Mouse (Mus musculus) spleen, adult 18-20 months (tissue): Measurements from ENCODE around the gene Pop5.

Experiments
- DNase-seq, 2 experiments: peaks; one replicate each; pipeline ENCODE4 v3.0.0; 2022; ENCODE audit warnings: mixed read lengths in 2 of 2

Pop5 gene

DNA sequence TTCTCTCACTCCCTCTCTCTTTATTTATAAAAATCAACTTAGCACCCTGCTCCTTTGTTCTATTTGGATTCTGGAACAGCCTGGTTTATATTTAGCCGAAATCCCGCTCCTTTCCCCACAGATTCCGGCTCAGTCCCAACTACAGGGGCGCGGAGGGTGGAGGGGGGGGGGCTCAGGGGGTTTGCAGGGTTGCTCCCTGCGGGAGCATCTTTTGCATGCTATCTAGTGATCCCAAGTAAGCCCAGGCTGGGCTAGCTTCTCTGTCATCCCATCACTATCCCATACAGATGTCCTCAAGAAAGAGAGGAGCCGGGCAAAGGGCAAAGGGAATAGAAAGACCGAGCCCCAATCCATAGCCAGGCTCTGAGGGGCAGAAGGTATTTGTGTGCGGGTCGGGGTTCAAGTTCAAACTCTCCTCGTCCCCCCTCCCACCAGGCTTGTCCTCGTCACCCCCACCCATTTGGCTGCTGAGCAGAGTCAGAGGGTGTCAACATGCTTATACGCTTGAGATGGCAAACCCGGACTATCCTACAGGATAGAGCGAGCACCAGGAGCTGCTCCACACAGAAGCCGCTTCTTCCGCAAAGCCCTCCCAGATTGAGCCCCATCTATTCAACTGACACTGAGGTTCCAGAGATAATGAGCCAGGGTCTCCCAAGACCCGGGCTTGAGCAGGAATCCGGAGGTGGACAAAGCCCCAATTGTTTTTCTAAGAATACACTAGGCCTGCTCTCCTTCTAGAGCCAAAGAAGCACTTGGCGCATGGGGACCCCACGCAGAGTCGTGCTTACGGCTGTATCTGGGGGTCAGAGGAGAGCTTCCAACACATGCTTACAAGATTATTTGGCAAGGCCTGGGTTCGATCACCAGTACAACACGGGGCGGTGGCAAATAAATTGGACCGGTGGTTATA, 20.1 kb upstream of the Pop5 start:
- no peak for DNase-seq

DNA sequence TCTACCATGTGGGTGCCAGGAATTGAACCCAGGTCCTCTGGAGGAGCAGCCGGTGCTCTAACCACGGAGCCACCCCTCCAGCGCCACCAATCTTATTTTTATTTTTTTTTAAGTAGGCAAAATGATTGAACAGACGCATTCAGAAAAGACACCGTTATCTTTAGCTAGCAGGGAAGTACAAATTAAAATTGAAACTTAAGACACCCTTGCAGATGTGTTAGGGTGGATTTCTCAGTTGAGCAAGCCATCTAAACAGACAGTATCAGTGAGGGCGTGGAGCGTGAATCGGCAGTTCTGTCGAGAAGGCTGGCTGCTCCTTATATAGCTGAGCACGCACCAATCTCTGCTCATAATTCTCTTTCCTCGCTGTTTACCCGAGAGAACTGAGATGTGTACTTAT, 17.6 kb upstream of the Pop5 start:
- no peak for DNase-seq

DNA sequence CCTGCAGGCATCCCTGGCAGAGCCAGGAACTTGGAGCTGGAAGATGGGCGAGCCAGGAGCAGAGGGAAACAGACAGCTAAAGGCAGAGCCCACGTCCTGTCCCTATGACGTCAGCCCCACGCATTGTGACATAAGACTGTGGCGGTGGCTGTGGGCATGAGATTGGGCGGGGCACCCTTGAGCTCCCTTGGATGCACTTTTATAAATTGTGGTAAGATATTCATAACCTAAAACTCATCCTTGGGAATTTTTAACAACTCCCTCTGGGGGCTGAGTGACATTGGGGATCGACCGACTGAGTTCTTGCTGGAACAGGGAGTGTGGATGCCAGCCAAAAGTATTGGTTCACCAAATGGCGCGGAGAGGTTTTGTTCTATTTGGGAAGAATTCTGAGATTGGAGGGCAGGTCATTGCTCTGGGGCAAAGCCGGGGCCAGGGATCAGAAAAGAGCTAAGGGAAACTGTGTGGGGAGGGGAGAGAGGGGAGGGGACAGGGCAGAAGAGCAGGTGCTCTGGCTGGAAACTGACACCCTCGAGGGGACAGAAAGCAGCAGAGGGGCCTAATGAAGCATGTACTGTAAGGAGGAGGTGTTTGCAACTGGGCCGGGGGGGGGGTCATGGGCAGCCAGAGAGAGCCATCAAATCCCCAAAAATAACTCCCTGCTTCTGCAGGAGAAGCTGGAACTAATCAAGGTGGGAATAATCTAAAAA, 14.6 kb upstream of the Pop5 start:
- DNase-seq: no peak

DNA sequence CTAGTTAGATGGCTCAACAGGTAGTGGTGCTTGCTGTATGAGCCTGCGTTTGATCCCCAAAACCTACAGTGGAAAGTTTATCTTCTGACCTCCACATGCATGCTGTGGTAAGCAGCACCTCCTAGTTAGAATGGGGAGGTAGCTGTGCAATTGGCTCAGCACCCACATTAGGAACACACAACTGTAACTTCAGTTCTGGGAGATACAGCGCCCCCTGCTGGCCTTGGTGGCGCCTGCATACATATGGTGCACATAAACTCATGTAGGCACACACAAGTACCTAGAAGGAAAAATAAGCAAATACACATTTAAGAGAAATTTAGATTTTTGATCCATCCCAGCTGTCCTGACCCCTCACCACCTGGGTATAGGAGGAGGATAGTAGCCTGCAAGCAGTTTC, 13.2 kb upstream of the Pop5 start:
- no peak for DNase-seq

DNA sequence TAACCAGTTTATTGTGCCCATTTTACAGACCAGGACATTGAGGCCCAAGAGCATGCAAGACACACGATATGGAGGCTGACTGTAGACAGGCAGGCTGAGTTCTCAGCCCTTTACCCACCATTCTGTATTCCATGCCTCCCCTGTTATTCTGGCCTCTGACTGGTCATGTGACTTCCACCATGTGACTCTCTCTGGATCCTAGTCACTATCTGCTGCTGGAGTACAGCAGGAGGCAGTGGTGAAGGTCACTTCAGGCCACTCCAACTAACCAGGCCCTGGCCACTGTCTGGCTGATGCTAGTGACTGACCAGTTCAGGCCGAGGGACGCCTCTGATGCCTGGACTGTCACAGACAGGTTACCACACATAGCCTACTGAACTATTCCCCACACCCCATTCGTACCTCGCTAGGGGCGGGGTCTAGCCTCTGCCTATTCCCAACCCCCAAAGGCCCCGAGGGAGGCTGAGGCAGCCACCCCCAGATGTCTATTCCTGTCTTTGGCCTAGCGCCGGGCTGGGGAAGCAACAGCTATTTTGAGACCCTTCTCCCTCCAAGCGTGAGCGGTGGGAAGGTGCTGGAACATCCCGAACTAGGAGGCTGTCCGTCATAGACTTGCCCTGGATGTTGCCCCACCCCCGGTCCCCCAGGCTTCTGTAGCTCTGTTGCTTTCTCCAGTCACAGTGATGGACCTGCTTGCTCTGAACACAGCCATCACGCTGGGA, 4.6 kb upstream of the Pop5 start:
- DNase-seq: no peak

DNA sequence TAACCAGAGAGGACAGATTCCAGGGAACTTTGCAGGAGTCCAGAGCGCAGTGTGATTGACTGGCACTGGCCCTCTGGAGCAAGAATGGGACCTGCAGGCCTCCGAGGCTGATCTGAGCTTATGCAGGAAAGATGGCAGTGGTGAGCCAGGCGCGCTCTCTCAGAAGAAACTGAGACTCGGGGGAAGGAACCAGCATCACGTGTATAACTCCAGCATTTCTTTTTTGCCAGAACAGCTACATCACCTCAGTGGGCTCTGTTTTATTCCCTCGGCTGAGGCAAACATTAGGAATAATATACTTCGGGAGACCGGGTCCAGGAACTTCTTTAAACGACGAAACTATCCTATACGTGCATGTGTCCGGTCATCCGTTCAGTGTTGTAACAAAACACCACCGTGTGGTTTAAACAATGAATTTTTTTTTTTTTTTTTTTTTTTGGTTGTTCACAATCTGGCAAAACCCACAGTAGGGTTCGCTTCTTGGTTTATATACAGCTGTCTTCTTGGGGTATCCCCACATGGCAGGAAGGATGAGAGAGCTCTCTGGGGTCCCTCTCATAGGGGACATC, 4.0 kb upstream of the Pop5 start:
- DNase-seq: no peak

DNA sequence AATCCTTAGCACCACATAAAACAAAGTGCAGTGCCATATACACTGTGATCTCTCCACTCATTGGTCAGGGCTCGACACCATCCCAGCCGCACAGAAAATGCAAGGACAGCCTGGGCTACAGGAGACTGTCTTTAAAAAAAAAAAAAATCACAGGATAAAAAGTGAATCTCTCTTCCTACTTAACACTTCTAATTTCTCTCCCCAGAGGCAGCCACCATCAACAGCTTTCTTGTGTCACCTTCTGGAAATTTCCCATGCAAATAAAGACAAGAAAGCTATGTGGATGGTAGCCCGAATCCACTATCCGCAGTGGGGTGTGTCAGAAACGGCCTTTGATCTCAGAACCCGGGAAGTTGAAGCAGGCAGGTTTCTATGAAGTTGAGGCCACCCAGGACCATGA, 3.1 kb upstream of the Pop5 start:
- no peak for DNase-seq

DNA sequence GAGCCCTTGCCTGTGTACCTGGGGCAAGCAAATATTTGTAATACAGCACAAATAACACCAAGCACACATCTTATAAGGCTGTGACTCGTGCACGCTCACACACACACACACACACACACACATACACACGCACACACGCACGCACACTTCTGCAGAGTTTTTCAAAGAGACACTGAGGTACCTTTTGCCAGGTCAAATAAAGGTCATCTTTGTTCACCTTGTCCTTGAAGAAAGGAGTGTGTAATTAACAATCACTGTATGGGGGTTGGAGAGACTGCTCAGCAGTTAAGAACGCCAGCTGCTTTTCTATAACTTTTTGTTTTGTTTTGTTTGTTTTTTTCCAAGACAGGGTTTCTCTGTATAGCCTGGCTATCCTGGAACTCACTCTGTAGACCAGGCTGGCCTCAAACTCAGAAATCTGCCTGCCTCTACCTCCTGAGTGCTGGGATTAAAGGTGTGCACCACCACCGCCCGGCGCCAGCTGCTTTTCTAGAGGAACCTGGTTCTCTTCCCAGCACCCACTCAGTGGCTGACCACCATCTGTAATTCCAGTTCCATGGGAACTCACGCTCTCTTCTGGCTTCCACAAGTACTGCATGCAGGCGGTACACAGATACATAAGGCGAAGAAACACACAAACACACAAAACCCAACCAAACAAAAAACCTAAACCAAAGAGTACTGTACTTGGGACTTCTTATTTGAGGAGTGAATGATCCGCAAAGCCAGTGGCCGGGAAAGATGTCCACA, 2.4 kb upstream of the Pop5 start:
- DNase-seq: no peak

DNA sequence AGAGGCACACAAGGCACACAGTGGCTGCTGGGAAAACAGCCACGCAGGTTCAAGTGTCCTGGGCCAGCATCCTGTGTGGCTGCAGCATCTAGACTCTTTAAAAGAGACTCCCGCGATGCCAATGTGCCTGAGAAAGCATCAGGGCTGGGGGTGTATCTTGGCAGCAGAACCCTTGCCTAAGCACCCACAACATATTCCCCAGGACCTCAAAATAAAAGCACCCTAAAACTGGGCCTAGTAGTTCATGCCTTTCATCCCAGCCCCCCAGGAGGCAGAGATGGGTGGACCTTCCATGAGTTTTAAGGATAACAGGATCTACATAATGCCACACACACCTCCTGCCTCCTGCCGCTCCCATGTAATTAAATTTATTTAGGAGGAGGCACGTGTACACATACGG, 1.1 kb upstream of the Pop5 start:
- no peak for DNase-seq

DNA sequence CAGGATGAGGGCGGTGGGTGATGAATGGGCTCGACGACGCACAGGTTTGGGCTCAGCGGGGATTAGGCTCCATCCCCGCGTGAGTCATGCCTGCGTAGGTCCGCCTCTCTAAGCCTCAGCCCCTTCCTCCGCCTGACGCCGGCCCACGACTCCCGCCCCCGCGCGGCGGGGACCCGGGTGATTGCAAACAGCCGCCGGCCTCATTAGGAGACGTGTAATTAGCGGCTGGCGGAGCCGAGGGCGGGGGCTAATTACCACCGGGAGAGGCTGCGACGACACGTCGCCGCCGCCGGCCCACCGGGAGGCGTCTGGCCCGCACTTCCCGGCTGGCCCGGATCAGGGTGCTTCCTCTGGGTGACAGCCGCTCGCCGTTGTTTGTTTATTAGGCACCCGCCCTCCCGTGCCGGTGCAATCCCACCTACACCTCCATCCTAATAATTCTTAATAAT, 289 bp upstream of the Pop5 start:
- peak in 1 of 2 experiments; percentile 22 for DNase-seq

DNA sequence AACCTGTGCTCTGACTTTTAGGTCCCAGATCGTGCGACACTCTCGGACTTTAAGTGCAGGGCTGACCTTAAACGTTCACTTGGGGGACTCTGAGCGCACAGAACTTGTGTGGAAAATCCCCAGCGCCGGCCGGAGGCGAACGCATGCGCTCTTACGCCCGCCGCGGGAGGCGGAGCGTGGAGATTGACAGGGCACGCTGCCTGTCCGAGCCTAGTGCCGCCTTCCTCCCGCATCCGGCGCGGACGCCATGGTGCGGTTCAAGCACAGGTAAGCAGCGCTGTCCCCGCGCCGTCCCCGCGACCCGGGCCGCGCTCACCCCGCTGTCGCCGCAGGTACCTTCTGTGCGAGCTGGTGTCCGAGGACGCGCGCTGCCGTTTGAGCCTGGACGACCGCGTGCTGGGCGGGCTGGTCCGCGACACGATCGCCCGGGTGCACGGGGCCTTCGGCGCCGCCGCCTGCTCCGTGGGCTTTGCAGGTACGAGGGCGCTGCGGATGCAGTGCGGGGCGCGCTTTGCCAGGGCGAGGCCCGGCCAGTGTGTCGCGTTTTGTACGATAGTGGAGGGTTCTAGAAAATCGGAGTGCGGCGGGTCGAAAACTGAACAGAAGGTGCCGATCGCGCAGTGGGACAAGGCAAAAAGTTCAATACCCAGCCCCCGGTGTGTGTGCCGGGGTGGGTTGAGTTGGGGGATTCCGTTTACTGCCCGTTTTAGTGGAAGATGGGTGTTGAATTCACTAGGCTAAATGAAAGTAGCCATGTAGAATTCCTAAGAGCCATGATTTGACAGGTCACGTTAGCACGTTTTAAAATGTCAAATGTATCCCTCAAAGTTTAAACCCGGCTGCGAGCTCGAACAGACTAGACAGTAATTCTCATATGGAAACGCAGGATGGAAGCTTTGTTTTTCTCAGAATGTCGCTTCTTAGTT, 2.4 kb downstream of the Pop5 start:
- peak; percentile 86 to 94 for DNase-seq

DNA sequence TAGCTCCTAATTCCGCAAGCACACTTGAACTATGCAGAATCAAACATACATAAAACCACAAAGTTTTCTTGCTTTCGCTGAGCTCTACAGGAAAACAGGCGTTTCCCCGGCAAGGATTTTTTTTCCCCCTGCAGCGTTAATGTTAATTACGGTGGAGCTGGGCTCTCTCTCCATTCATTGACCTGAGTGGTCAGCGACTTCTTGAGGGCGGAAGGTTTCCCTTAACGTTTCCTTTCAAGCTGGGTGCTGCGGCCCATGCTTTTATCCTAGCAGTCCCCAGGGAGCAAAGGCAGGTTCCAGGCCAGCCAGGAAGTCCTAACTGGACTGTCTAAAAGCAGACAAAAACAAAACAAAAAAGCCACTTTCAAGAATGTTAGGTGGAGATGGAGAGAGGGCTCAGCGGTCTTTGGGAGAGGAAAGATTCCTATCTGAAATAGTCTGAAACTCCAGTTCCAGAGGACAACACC, 3.1 kb downstream of the Pop5 start:
- DNase-seq: no peak

DNA sequence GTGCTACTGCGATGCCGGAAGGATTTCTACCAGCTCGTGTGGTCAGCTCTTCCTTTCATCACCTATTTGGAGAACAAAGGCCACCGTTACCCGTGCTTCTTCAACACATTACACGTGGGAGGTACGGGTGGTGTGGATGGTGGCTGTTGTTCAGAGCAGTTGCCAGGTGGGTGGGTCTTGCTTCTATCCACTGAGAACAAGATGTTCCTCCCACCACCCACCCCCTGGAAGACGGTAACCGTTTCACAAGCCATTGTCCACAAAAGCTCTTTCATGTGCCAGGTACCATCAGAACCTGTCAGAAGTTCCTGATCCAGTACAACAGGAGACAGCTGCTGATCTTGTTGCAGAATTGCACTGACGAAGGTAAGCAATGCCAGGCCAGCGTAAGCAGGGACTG, 4.6 kb downstream of the Pop5 start:
- no peak for DNase-seq

DNA sequence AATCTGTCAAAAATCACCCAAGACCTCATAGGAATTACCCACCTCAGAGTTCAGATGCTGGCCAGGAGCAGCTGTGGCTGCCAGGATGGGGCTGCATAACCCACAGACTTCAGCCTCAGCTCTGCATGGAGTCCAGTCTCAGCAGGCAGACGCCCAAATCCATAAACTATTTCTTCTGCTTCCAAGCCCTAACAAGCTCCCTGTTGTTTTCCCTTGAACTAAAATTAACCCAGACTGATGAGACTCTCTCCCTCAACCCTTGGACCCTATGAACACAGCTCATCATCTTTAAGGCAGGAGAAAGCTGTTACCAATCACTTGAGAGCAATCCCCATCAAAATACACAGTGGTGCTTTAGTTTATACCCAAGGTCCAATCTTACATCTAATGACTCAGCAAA, 19.8 kb downstream of the Pop5 start:
- no peak for DNase-seq

DNA sequence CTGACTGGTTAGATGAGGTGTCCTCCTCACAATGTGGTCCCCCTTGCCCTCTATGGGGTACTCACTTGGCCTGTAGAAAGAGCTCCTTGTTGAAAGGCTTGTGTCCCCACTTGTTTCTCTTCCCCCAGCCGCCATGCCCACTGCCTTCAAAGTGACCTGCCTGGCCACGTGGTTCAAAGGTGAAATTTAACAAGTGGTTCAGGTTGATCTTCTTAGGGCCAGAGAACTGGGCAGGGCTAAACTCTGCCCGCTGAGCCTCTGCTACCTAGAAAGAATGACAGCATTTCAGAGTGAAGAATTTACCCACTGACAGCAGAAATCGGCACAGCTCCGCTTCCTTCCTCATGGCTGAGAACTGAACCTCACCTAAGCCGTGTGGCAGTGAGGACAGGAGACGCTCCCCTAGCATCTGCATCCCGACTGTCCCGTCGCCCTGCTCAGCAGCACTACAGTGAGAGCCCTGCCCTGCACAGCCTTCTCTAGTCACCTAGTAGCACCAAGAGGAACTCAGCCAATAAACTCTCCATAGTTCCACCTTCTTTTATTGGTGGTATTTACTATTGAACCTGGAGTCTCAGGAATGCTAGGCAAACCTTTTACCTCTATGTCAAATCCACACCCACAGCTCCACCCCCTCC, 21.4 kb downstream of the Pop5 start:
- no peak for DNase-seq

DNA sequence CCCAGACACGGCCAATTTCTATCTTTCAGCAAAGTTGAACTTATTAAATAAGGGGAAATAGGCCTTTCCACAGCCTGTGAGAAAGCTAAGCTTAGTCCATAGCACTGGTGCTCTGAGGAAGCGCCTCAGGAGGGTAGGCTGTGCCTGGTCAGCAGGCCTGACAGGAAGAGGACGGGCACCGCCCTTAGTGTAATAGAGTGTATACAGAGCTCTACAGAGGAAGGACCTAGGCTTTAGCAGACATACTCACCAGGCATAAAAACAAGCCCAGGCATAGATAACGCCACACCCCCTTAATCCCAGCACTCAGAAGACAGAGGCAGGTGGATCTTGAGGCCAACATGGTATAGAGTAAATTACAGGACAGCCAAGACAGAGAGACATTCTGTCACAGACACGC, 24.7 kb downstream of the Pop5 start:
- no peak for DNase-seq

DNA sequence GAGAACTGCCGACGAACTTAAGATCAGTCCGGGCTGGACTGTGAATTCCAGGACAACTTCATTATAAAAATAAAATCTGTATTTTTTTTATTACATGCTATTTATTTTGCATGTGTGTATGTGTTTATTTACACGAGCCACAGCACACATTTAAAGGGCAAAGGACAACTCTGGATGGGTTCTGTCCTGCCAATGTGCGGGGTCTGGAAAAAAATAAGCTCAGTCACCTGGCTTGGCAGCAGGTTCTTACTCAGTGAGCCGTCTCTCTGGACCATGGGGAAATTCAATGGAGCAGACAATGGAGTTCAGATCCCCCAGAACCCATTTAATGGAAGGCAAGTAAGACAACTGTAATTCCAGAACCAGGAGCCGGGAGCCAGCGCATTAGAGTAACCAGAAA, 25.5 kb downstream of the Pop5 start:
- no peak for DNase-seq

DNA sequence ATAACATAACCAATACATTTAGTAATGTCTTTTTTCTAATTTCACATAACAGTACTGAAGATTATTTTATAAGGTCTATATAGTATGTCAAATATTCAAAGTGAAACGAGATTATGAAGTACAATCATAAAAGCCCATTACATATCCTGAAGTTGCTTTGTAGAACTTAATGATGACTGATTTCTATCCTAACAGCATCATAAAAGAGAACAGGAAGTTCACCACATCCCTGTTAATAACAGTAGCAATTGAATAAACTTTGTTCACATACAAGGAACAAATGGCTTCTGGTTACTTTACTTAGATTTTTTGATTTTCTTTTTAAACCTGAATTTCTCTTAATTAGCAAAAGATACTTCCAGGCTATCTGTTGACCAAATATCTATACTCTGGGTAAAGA, 26.2 kb downstream of the Pop5 start:
- no peak for DNase-seq

DNA sequence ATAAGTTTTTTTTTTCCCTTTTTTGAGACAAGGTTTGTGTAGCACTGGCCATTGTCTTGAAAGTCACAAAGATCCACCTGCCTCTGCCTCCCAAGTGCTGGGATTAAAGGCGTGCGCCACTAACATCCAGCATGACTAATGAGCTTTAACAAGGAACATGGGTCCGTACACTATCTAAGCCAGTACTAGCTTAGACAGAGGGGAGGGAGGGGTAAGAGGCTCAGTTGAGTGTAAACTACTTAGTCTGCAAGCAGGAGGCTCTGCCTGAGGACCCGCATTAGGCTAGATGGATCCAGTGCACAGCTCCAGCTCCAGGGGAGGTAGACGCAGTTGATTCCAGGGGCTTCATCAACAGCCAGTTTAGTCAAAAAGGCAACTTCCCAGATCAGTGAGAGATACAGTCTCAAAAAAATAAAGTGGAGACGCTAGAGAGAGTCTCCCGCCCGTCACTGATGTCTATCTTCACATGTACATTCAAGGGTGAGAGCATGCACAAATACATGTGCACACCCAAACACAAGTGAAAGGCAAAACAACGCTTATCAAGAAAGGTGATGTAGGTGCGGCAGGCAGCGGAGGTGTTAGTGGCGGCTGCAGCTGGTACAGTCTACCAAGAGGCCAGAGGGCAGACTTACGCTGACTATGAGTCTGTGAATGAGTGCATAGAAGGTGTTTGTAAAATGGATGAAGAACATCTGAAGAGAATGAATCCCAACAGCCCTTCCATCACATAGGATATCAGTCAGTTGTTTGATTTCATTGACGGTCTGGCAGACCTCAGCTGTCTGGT, 27.1 kb downstream of the Pop5 start:
- no peak for DNase-seq

DNA sequence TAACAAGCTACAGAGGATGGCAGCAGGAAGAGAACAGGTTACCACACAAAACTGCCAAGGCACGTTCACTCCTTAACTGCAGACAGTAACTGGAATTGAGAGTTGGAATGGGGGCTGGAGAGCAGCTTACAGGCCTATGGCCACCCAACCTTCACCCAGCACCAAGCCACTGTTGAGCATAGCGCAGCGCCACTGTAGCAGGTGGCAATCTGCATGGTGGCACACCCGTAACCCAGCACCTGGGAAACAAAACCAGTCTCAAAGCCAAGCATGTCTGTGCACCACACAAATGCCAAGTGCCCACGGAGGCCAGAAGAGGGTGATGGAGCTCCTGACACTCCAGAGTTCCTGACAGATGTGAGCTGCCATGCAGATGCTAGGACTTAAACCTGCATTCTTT, 30.7 kb downstream of the Pop5 start:
- no peak for DNase-seq
